Mouse (Mus musculus): ENCODE results near the gene Apba2. TPM values are rescaled to one million over a fixed set of nuclear protein-coding genes. Genes with fewer than 3 reads are reported as not detected.

The Apba2 gene
- polyA plus RNA-seq, 1 experiment, result not detected

DNA sequence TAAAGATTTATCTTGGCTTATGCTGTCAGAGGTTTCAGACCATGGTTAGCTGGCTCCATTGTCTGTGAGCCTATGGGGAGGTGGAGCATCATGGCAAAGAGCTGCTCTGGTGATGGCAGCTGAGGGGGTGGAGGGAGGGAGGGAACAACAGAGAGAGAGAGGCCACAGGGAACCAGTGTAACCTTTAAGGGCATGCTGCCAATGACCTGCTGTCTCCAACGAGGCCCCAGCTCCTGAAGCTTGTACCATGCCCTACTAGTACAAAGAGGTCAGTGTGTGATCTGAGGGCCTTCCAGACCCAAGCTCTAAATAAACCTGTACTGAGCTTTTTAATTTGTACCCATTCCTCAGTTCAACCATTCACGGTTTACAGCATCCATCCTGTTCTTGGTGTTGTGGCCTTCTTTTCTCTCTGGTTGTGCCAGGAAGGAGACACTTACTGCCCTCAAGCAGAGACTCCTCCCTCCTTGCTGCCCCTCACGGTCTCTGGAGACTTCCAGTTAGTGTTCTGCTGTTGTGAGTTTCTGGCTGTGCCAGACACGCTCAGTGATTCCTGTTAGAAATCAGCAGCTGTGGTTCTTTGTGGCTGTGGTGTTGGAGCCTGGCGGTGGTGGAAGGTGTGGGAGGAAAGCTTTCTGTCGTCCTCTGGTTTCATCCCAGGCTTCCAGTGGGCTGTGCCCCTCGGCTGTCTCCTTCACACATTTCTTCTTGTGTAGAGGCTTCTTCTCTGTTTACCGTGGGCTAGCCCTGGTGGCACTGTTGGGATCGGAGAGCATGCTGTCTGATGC is 60.4 kb downstream of the Apba2 start:
- Histone ChIP-seq H3K4me3 (ENCODE audit: insufficient read depth, low read length) (no peak overlapping the region), H3K4me1 (ENCODE audit: control insufficient read depth, insufficient read depth, low read length) (no peaks in the 10 kb centered on the region), H3K27ac (ENCODE audit: insufficient read depth, low read depth, low read length) (no peak overlapping the region)
- no peak for TF ChIP-seq CTCF (IDR thresholded peaks at IDR 0.05; ENCODE audit: low read depth, low read length)
- no peak for TF ChIP-seq POLR2A (IDR thresholded peaks at IDR 0.05; ENCODE audit: borderline replicate concordance, low read depth, low read length)

DNA sequence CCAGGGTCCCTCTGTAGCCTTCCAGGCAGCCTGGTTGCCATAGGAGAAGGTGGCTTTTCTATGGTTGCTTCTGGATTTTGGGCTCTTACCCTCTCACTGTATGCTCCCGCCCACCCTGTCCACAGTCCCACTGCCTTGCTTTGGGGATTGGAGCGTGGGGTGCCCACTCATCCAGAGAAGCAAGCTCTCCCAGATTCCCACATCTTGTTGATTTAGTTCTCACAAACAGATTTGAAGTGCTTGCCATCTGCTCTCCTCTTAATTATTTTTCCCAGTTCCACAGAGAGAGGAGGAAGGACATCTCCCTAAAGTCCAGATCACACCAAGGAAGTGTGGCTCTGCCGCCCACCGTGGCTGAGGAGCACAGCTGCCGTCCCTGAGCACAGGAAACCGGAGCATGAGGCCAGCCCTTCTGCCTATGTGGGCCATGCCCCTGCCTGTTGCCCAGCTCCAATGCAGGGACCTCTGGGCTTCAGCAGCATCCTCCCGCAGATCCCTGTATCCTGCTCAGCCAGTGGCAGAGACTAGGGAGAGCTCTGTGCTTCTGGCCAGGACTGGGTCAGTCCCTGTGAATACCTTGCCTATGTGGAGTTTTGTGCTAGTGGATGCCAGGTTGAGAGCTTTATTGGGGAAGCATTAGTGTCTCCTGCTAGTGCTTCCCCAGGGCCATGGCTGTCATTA is 63.5 kb downstream of the Apba2 start:
- H3K4me3 ChIP-seq (ENCODE audit: insufficient read depth, low read length), result no peak overlapping the region
- no peak for TF ChIP-seq CTCF (IDR thresholded peaks at IDR 0.05; ENCODE audit: low read depth, low read length)
- TF ChIP-seq POLR2A (IDR thresholded peaks at IDR 0.05; ENCODE audit: borderline replicate concordance, low read depth, low read length), result no peak

DNA sequence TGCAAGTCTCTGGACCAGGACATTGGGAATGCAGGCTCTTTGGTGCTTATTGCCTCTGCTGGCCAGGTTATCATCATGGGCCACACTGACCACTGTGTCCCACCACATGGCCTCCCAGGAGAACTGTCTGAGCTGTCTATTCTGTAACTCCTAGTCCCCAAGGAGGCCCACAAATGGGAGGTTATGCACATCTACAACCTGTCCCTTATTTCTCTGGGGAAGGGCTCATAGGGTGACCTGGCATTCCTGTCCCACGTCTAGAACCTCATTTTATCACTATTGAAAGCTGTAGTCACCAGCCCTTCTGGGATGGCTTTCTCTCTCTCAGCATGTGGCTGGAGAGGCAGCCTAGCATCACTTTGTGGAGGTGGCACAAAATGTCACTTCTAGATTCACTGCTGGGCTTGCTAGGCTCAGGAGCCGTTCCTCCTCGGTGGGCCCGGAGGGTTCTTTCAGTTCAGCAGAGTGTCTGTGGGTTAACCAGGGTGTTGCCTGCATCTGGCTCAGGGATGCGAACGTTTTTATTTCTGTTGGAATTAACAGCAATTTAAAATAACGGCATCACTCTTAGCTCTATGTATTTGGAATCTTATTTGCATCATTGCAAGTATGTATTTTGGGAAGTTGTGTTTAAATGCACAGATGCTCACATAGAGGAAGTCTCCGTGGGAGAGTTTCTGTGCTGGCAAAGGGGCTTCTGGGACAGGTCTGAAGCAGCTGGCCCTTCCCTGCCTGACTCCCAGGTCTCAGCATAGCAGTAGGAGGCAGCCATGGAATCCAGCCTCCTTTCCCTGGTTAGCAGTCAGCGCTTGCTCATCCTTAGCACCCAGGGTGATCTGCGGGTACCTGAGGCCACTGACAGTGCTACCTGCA is 65.1 kb downstream of the Apba2 start:
- Histone ChIP-seq H3K4me1 (ENCODE audit: control insufficient read depth, insufficient read depth, low read length) (no peaks in the 10 kb centered on the region), H3K4me3 (ENCODE audit: insufficient read depth, low read length) (no peak overlapping the region)
- TF ChIP-seq CTCF (IDR thresholded peaks at IDR 0.05; ENCODE audit: low read depth, low read length) (no peak), POLR2A (IDR thresholded peaks at IDR 0.05; ENCODE audit: borderline replicate concordance, low read depth, low read length) (no peak)

More for the DNA sequence above, 63.5 kb downstream of the Apba2 start:
- no peak overlapping the region for H3K27ac ChIP-seq (ENCODE audit: insufficient read depth, low read depth, low read length)
- no peaks in the 10 kb centered on the region for H3K4me1 ChIP-seq (ENCODE audit: control insufficient read depth, insufficient read depth, low read length)

DNA sequence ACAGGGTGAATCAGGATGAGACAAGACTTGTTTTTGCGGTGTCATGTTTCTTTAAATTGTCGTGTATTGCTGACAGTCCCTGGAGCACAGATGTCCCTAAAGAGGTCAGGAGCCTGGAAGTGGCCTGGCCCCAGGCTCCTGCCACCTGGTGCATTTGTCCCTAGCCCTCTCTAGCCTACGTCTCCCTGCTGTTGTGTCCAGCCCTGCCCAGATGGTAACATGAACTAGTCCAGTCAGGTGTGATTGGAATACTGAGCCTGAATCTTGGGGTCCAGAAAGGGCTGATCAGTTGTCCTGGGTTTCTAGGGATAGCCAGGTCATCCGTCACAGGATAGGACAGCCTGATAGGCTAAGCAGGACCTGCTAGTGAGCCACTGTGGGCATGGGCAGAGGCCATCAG is 67.2 kb downstream of the Apba2 start:
- no peaks in the 10 kb centered on the region for H3K4me1 ChIP-seq (ENCODE audit: control insufficient read depth, insufficient read depth, low read length)
- H3K27ac ChIP-seq (ENCODE audit: insufficient read depth, low read depth, low read length), result no peak overlapping the region
- TF ChIP-seq CTCF (IDR thresholded peaks at IDR 0.05; ENCODE audit: low read depth, low read length), result no peak
- no peak for TF ChIP-seq POLR2A (IDR thresholded peaks at IDR 0.05; ENCODE audit: borderline replicate concordance, low read depth, low read length)
- H3K4me3 ChIP-seq (ENCODE audit: insufficient read depth, low read length), result no peak overlapping the region

More for the DNA sequence above, 65.1 kb downstream of the Apba2 start:
- H3K27ac ChIP-seq (ENCODE audit: insufficient read depth, low read depth, low read length), result no peak overlapping the region

DNA sequence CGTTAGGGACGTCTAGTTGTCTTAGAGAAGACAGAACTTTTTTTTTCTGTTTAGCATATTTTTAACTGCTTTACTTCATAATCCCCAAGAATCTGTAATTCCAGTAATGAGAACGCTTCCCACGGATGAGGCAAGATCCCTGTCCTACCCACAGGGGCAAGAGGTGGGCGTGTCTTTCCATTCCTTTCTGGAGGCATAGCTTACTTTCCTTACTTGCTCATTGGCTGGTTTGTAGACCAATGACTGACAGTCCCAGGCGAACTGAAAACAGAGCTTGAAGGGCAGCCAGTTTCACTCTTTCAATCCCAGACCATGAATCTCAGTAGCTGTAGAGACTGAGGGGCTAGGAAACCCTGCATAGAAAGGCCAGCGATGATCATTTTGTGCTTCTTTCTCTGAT is 68.2 kb downstream of the Apba2 start:
- Histone ChIP-seq H3K4me3 (ENCODE audit: insufficient read depth, low read length) (no peak overlapping the region), H3K27ac (ENCODE audit: insufficient read depth, low read depth, low read length) (no peak overlapping the region), H3K4me1 (ENCODE audit: control insufficient read depth, insufficient read depth, low read length) (no peaks in the 10 kb centered on the region)
- TF ChIP-seq POLR2A (IDR thresholded peaks at IDR 0.05; ENCODE audit: borderline replicate concordance, low read depth, low read length) (no peak), CTCF (IDR thresholded peaks at IDR 0.05; ENCODE audit: low read depth, low read length) (no peak)

- no peak for TF ChIP-seq CTCF (IDR thresholded peaks at IDR 0.05; ENCODE audit: low read depth, low read length)
- no peak for TF ChIP-seq POLR2A (IDR thresholded peaks at IDR 0.05; ENCODE audit: borderline replicate concordance, low read depth, low read length)
- Histone ChIP-seq H3K27ac (ENCODE audit: insufficient read depth, low read depth, low read length) (no peak overlapping the region), H3K4me3 (ENCODE audit: insufficient read depth, low read length) (no peak overlapping the region), H3K4me1 (ENCODE audit: control insufficient read depth, insufficient read depth, low read length) (no peaks in the 10 kb centered on the region)
Observed at GRCm38 (mm10) chr7:64570914-64571313, 69.4 kb downstream of the Apba2 start.

DNA sequence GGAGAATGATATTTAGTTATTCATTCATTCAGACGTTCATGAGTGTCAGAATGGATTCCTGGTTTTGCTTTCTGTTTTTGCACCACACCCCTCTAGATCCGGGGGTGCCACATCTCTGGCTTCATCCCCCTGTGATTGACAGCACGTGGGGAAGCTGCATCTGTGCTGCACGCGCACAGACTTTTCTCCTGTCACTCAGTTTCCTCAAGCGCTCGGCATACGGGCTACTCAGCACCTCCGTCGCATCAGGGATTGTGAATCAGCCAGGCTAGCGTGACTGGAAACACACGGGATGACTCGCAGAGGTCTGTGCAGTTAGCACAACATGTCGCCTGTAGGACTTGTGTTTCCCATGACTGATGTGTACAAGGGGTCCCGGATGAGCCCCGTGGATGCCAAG is 72.6 kb downstream of the Apba2 start:
- Histone ChIP-seq H3K4me3 (ENCODE audit: insufficient read depth, low read length) (no peak overlapping the region), H3K4me1 (ENCODE audit: control insufficient read depth, insufficient read depth, low read length) (no peaks in the 10 kb centered on the region), H3K27ac (ENCODE audit: insufficient read depth, low read depth, low read length) (no peak overlapping the region)
- TF ChIP-seq POLR2A (IDR thresholded peaks at IDR 0.05; ENCODE audit: borderline replicate concordance, low read depth, low read length) (no peak), CTCF (IDR thresholded peaks at IDR 0.05; ENCODE audit: low read depth, low read length) (no peak)

DNA sequence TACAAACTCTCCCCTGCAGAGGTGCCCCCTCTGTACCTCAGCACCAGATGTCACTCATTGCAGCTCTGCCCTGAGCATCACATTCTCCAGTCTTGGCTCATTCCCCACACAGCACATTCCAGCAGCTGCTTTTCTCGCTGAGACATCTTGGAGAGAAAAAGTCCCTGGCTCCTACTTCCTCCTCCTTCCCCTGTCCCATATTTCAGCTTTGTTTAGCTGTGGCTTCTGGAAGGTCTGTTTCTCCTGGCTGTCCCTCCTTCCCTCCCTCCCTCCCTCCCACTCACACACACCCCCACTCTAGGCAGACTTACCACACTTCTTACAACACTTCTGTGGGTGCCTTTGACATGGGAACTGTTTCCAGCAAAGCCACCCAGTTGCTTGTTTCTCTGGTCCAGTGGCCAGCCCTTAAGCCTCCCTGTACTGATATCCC is 75.0 kb downstream of the Apba2 start:
- Histone ChIP-seq H3K27ac (ENCODE audit: insufficient read depth, low read depth, low read length) (no peak overlapping the region), H3K4me3 (ENCODE audit: insufficient read depth, low read length) (no peak overlapping the region), H3K4me1 (ENCODE audit: control insufficient read depth, insufficient read depth, low read length) (no peaks in the 10 kb centered on the region)
- no peak for TF ChIP-seq POLR2A (IDR thresholded peaks at IDR 0.05; ENCODE audit: borderline replicate concordance, low read depth, low read length)
- no peak for TF ChIP-seq CTCF (IDR thresholded peaks at IDR 0.05; ENCODE audit: low read depth, low read length)

DNA sequence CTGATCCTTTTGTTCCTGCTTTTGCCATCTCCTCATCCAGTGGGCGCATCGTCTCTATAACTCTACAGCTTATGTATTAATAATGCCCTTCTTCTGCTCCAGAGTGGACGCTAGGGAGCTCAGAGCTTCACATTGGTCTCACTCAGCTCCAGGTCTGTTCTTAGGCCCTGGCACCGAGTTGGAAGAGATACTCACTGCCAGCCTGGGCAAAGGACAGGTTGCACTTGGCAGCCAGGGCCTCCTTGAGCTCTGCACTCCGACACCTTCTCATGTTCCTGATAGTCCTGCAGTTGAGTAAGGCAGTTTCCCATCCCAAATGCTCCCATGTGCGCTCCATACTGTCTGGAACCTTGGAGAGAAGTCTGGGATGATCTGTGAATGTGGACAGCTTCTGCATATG is 76.7 kb downstream of the Apba2 start:
- TF ChIP-seq CTCF (IDR thresholded peaks at IDR 0.05; ENCODE audit: low read depth, low read length) (no peak), POLR2A (IDR thresholded peaks at IDR 0.05; ENCODE audit: borderline replicate concordance, low read depth, low read length) (no peak)
- Histone ChIP-seq H3K4me1 (ENCODE audit: control insufficient read depth, insufficient read depth, low read length) (no peaks in the 10 kb centered on the region), H3K27ac (ENCODE audit: insufficient read depth, low read depth, low read length) (no peak overlapping the region), H3K4me3 (ENCODE audit: insufficient read depth, low read length) (no peak overlapping the region)
